Comparison of ENCODE assay signal across 8 mouse cellular contexts in genomic region chr10:44755355-44755957, GRCm38 (mm10).
DNase-seq lines count a peak whose midpoint lies in the region; ATAC-seq and TF ChIP-seq lines count a peak whose summit lies in the region.
"Had no signal": no experiment of that assay in that cellular context is flagged by ENCODE, and none has a peak within 500 bp of the region (broad histone marks: within the 10 kb centered on the region; RNA-seq: fewer than 3 reads in every experiment).

No protein-coding gene starts in this region.

- no peak overlapping the region for H3K9ac ChIP-seq in liver, adult 2 months (ENCODE audit: low read depth, low read length)
- H3K9ac ChIP-seq in liver, embryonic 11.5 days (ENCODE audit: low read depth, low read length) = no peak overlapping the region
- H3K9ac ChIP-seq in forebrain, embryonic 14.5 days (ENCODE audit: low read length) = no peak overlapping the region

- H3K36me3 ChIP-seq in liver, adult 2 months (ENCODE audit: control insufficient read depth, insufficient read depth, low read length) = no peaks in the 10 kb centered on the region
- no peaks in the 10 kb centered on the region for H3K36me3 ChIP-seq in liver, embryonic 11.5 days (ENCODE audit: control insufficient read depth, insufficient read depth, low read length)
- H3K36me3 ChIP-seq in forebrain, embryonic 14.5 days (ENCODE audit: control insufficient read depth, insufficient read depth, low read length) = no peaks in the 10 kb centered on the region

- no peak overlapping the region for H3K4me2 ChIP-seq in liver, embryonic 11.5 days
- H3K4me2 ChIP-seq in forebrain, embryonic 14.5 days (ENCODE audit: low read length) = no peak overlapping the region

- no peaks in the 10 kb centered on the region; the same call in 1 of the 2 replicates for H3K4me1 ChIP-seq in liver, adult 2 months (ENCODE audit: control insufficient read depth, insufficient read depth, low read length)
- H3K4me1 ChIP-seq in liver, embryonic 11.5 days (replicated peaks; ENCODE audit: control insufficient read depth, insufficient read depth, low read length) = no peaks in the 10 kb centered on the region; the same call in 1 of the 2 replicates
- H3K4me1 ChIP-seq in forebrain, embryonic 14.5 days (ENCODE audit: control insufficient read depth, insufficient read depth, low read length) = peaks cover 2% of the 10 kb centered on the region; the same call in 1 of the 2 replicates

- no peak for TF ChIP-seq CTCF in liver, adult 2 months (IDR thresholded peaks at IDR 0.05; ENCODE audit: low read depth, low read length)

- H3K79me2 ChIP-seq in liver, adult 2 months (ENCODE audit: control insufficient read depth, insufficient read depth, low read length) = no peaks in the 10 kb centered on the region

- TF ChIP-seq POLR2A in liver, adult 2 months (IDR thresholded peaks at IDR 0.05; ENCODE audit: extremely low read depth, insufficient read depth, low read length) = no peak

- WGBS in liver, adult 2 months = 7% methylated on average over 6 of the region's 6 CpGs
- 79% methylated on average over 6 of the region's 6 CpGs for WGBS in liver, embryonic 11.5 days
- WGBS in forebrain, embryonic 14.5 days = 43% methylated on average over 6 of the region's 6 CpGs

- H3K27ac ChIP-seq in liver, adult 2 months (replicated peaks; ENCODE audit: insufficient read depth, low read depth, low read length) = no peak overlapping the region
- no peak overlapping the region for H3K27ac ChIP-seq in liver, embryonic 11.5 days (ENCODE audit: low read depth, low read length)
- H3K27ac ChIP-seq in forebrain, embryonic 14.5 days (ENCODE audit: low read depth, low read length) = no peak overlapping the region
- H3K27ac ChIP-seq: kidney, postnatal 0 days had no signal

- no peak for ATAC-seq in liver, embryonic 11.5 days (replicated peaks; ENCODE audit: low FRiP score)
- peak; percentile 81 for ATAC-seq in forebrain, embryonic 14.5 days
- no peak for ATAC-seq in monocyte, adult 5-6 weeks (replicated peaks; ENCODE audit: insufficient number of reproducible peaks, low FRiP score, low TSS enrichment, poor library complexity, severe bottlenecking)
- ATAC-seq in CD4-positive, CD25-positive, alpha-beta regulatory T cell, adult 4 months = no peak

- H3K9me3 ChIP-seq in liver, embryonic 11.5 days (ENCODE audit: control insufficient read depth, low read length) = no peaks in the 10 kb centered on the region
- H3K9me3 ChIP-seq in forebrain, embryonic 14.5 days (replicated peaks; ENCODE audit: control insufficient read depth, low read length) = no peaks in the 10 kb centered on the region

- H3K4me3 ChIP-seq in liver, adult 2 months (ENCODE audit: insufficient read depth, low read depth, low read length) = no peak overlapping the region
- no peak overlapping the region for H3K4me3 ChIP-seq in liver, embryonic 11.5 days (ENCODE audit: low read depth, low read length)
- H3K4me3 ChIP-seq in forebrain, embryonic 14.5 days (ENCODE audit: low read depth, low read length) = no peak overlapping the region

- H3K27me3 ChIP-seq in liver, adult 2 months (ENCODE audit: control insufficient read depth, insufficient read depth, low read length) = no peaks in the 10 kb centered on the region; the same call in 1 of the 2 replicates
- H3K27me3 ChIP-seq in liver, embryonic 11.5 days (replicated peaks; ENCODE audit: control insufficient read depth, insufficient read depth, low read length) = no peaks in the 10 kb centered on the region
- H3K27me3 ChIP-seq in forebrain, embryonic 14.5 days (replicated peaks; ENCODE audit: control insufficient read depth, insufficient read depth, low read length) = no peaks in the 10 kb centered on the region

- DNase-seq in liver, adult 2 months (ENCODE audit: extremely low read depth, low read depth, low spot score) = peak; percentile 79
- DNase-seq in liver, embryonic 11.5 days (ENCODE audit: low spot score) = no peak
- DNase-seq in adrenal gland, adult (ENCODE audit: inconsistent age in 2 of 2, low spot score in 1 of 2) = peak; percentile 67 to 89
- peak; percentile 76 for DNase-seq in forebrain, embryonic 14.5 days (ENCODE audit: low spot score)
- peak; percentile 7 for DNase-seq in lung, postnatal 14 days
